Mouse (Mus musculus) E14TG2a.4 (cell line): ENCODE measurements at regions not wholly inside any gene's neighbourhood (a gene's known extent, or its start where the extent isn't known, plus 50 kb on each side); places are given as distances from the start of the nearest gene placed in this dataset.

Experiments
- CTCF ChIP-seq: conservative IDR thresholded peaks from 2 replicates; pipeline ENCODE4 v1.5.1; 2014; ENCODE audit warnings: low read length
- NANOG ChIP-seq: IDR thresholded peaks from 2 replicates; pipeline ENCODE4 v1.6.1; 2014; ENCODE audit warnings: borderline replicate concordance, low read length, mixed read lengths
- POU5F1 ChIP-seq: IDR thresholded peaks from 2 replicates; pipeline ENCODE4 v1.6.1; 2014; ENCODE audit warnings: low read length, borderline replicate concordance

GRCm38 (mm10) chr3:56956978-56957377, 344.8 kb downstream of the Tm4sf1 start:
- TF ChIP-seq CTCF = no peak
- no peak for TF ChIP-seq NANOG
- no peak for TF ChIP-seq POU5F1
